Mouse (Mus musculus) frontal cortex, postnatal 25 days (tissue): Measurements from ENCODE around the gene Prmt7.

Experiments used
- DNase-seq, 2 experiments: peaks; one replicate each; pipeline ENCODE4 v3.0.0; 2022; ENCODE audit warnings: low spot score in 2 of 2

Prmt7 gene

GRCm38 (mm10) chr8:106288732-106289131, 78.0 kb downstream of the Prmt7 start:
- no peak for DNase-seq

- no peak for DNase-seq
Measured at GRCm38 (mm10) chr8:106289464-106289863, 78.7 kb downstream of the Prmt7 start.

GRCm38 (mm10) chr8:106292484-106293396, 82.0 kb downstream of the Prmt7 start:
- no peak for DNase-seq

GRCm38 (mm10) chr8:106298261-106298660, 87.5 kb downstream of the Prmt7 start:
- DNase-seq = no peak

GRCm38 (mm10) chr8:106298846-106299245, 88.1 kb downstream of the Prmt7 start:
- DNase-seq = no peak

GRCm38 (mm10) chr8:106299686-106300085, 89.0 kb downstream of the Prmt7 start:
- no peak for DNase-seq

GRCm38 (mm10) chr8:106300739-106301715, 90.3 kb downstream of the Prmt7 start:
- DNase-seq = peak; percentile 29 to 31
